Mouse (Mus musculus): ENCODE measurements around the gene Slain2.
A peak's percentile ranks its signal among the peaks of the same experiment; 100 is the strongest.
"Not testable (repeated sequence)": the region's sequence is repeated elsewhere in the genome, so short reads cannot be mapped to it uniquely, and the experiment has no call there.

The Slain2 gene

DNA sequence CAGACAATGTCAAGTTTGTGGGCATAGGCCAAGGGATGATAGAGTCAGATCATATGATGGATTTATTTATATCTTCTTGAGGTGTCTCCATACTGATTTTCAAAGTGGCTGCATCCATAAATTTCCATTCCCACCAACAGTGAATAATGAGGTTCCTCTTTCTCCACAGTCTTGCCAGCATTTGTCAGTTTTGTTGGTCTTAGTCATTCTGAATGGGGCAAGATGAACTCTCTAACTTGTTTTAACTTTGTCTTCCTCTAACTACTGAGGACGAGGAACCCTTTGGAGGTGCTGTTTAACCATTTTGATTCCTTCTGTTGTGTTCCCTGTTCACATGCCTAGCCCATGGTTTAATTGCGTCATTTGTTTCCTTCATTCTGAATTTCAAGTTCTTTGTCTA lies 36.1 kb downstream of the Slain2 start:
- DNase-seq (ENCODE audit: low spot score in 2 of 2), result no peak

DNA sequence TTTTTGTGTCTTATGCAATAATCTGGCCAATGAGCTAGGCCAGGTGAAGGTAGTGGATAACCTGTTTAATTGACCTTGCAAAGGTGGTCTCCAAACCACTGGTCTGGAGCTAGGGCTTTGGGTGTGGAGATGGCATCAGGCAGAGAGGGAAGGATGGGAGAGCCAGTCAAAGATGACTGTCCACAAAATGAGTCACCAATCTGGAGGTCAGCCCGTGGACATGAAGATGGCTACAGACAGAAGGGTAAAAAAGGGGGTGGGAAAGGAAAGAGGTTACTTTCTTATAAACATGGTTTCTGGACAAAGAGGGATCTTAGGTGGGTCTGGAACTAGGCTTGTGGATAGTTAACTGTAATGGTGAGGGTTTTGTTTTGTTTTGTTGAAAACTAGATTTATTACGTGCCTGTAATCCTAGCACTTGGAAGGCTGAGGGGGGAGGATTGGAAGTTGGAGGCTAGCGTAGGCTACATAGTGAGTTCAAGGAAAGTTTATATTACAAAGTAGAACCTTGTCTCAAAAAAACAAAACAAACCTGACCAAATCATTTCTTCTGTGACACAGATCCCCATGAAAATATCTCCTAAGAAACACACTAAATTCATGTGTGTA lies 40.0 kb downstream of the Slain2 start:
- no peak for DNase-seq (ENCODE audit: low spot score in 2 of 2)

DNA sequence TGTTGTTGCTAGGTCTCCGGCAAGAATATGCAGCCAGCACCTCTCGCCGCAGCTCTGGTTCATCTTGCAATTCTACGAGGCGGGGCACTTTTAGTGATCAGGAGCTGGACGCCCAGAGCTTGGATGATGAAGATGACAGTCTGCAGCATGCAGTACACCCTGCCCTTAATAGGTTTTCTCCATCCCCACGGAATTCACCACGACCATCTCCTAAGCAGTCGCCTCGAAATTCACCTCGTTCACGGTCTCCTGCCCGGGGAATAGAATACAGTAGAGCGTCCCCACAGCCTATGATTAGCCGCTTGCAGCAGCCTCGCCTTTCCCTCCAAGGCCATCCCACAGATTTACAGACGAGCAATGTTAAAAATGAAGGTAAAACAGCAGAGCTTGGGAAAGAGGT lies 43.2 kb downstream of the Slain2 start:
- no peak for DNase-seq (ENCODE audit: low spot score in 2 of 2)

GRCm38 (mm10) chr5:72960096-72960495 lies 46.0 kb downstream of the Slain2 start:
- no peak for DNase-seq (ENCODE audit: low spot score in 2 of 2)

DNA sequence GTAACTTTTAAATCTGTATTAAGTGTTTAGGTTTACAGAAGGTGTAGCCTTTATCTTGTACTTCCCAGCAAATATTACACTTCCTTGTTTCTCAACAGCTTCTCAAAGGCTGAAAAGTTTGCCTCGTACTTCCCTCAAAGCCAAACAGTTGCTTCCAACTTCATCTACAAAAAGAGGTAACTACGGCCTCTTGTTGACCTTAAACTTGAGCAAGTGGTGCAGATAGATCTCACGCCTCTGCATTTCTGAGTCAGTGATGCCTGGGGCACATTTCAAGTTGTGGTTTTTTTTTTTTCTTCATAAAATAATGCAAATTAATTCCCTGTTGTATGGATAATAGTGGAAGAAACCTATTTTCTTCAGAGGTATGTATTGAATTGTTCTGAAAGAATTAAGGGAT lies 51.6 kb downstream of the Slain2 start:
- no peak for DNase-seq (ENCODE audit: low spot score in 2 of 2)

GRCm38 (mm10) chr5:72972435-72972834 lies 58.3 kb downstream of the Slain2 start:
- no peak for DNase-seq (ENCODE audit: low spot score in 2 of 2)

DNA sequence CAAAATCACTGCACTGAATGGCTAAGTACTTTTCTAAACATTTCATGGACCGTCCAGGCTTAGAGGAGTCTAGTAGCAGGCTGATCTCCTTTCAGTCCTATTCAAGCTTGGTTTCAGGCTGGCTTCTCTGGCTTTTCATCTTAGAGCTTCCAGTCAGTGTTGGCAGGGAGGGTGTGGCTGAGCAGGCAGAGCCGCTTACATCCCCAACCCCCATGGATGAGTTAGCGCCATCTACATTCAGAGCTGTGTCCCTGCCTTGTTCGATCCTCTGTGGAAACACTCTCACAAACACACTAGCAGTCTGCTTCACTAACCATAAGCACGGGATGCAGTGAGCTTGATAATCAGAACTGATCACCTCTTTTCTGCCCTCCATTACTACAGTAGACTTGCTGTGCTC lies 58.8 kb downstream of the Slain2 start:
- DNase-seq (ENCODE audit: low spot score in 2 of 2), result no peak

DNA sequence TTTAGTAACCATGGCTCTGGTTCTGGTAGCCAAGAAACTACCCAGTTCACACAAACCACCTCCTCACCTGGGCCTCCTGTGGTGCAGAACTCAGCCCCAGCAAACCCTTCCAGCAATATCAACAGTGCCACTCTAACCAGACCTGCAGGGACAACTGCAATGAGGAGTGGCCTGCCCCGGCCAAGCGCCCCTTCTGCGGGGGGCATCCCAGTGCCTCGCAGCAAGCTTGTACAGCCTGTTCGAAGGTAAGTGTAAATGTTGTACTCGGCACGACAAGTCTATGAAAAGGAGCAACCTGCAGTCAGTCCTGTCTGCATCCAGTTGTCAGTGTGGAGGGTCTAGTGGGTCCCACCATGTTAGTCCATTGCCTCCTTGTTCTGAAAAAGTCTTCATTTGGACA lies 60.5 kb downstream of the Slain2 start, which contains the start of gene Gm10135:
Gene Gm10135 (minus strand): TSS at position 101 of the 400 bp plus-strand sequence.
- no peak for DNase-seq (ENCODE audit: low spot score in 2 of 2)

GRCm38 (mm10) chr5:72975996-72976395 lies 61.9 kb downstream of the Slain2 start:
- no peak for DNase-seq (ENCODE audit: low spot score in 2 of 2)

GRCm38 (mm10) chr5:72976539-72976938 lies 62.4 kb downstream of the Slain2 start:
- DNase-seq (ENCODE audit: low spot score in 2 of 2), result no peak

DNA sequence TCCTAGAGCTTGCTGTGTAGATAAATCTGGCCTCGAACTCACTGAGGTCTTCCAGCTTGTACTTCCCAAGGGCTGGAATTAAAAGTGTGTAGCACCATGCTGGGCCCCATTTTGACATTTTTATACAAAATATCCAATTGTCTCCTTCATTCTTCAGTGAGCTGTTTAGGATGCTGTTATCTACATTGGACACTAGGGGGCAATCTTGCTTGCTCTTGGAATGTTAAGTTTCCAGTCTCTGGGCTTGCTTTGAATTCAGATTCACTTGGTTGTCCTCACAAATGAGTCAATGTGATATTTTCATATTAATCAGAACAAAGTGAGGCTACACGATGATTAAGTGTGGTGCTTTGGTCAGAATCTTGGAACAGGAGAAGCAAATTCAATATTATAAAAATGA lies 70.0 kb downstream of the Slain2 start:
- peak in 1 of 2 experiments; percentile 43 for DNase-seq (ENCODE audit: low spot score in 2 of 2)

- no peak for DNase-seq (ENCODE audit: low spot score in 2 of 2)
Observed at GRCm38 (mm10) chr5:72987786-72988185, 73.7 kb downstream of the Slain2 start.

- no peak for DNase-seq (ENCODE audit: low spot score in 2 of 2)
Observed at GRCm38 (mm10) chr5:72989756-72990155, 75.7 kb downstream of the Slain2 start.

GRCm38 (mm10) chr5:72992474-72992873 lies 78.4 kb downstream of the Slain2 start:
- no peak for DNase-seq (ENCODE audit: low spot score in 2 of 2)

DNA sequence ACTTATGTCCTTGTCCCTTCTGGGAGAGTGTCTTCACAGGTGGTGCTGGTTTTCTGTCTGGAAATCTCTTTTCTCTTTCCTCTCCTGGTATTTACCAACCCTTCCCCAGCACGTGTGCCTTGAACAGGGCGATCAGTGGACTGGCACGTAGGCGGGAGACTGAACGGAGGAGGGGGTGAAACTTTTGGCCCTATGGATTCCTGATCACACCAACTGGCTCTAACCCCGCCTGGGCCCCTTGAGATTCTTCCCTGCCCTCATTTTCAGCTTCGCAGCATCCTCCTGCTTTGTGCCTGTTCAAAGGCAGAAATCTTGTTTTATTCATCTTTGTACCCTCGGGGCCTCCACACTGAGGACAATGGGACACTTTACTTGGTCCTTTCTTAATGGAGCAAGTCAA lies 80.3 kb downstream of the Slain2 start:
- DNase-seq (ENCODE audit: low spot score in 2 of 2), result no peak

DNA sequence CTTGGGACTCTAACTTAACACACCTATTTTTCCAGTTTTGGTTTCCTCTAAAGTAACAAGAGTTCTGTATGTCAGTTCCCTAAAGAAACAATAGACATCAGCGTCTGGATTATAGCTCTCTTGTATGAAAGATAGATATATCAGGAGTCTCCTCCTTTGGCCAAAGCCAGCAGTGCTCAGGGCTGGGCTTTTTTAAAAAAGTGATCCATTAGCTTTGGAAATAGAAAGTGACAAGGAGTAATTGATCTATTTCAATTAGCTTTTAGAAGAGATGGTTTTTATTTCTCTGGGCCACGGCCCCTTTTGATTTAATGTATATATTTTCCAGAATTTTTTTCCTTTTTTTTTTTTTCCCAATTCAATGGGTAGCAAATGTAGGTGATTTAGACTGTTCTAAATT lies 80.8 kb downstream of the Slain2 start:
- DNase-seq (ENCODE audit: low spot score in 2 of 2), result no peak

- DNase-seq (ENCODE audit: low spot score in 2 of 2), result no peak
Observed at GRCm38 (mm10) chr5:72995379-72995778, 81.3 kb downstream of the Slain2 start.

GRCm38 (mm10) chr5:72998546-72998945 lies 84.4 kb downstream of the Slain2 start:
- not testable (repeated sequence) for DNase-seq (ENCODE audit: low spot score in 2 of 2)

DNA sequence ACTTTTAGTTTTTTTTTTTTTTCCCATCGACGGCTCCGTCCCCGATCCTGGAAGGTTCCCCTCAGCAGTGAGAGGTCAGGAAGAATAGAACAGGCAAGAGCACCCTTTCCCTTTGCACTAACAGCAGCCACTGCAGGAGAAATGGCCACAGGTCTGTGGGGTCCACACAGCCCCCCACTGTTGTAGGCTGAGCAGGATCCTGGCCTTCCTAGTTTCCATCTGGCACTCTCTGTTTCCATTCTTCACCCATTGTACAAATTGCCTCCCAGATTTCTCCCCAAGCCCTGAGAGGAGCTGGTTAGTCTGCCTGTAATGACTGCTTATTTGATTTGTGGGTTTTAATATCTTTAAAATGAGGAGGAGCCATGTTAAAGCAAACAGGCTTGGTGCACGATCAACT lies 89.9 kb downstream of the Slain2 start:
- DNase-seq (ENCODE audit: low spot score in 2 of 2), result no peak

- peak in 1 of 2 experiments; percentile 32 for DNase-seq (ENCODE audit: low spot score in 2 of 2)
Observed at GRCm38 (mm10) chr5:73006784-73007581, 92.9 kb downstream of the Slain2 start, which contains the start of gene Slc10a4. Gene Slc10a4 (plus strand): TSS chr5:73006883.

GRCm38 (mm10) chr5:73007582-73007959 lies 93.5 kb downstream of the Slain2 start:
- no peak for DNase-seq (ENCODE audit: low spot score in 2 of 2)

GRCm38 (mm10) chr5:73008230-73008629 lies 94.1 kb downstream of the Slain2 start:
- DNase-seq (ENCODE audit: low spot score in 2 of 2), result not testable (repeated sequence)

DNA sequence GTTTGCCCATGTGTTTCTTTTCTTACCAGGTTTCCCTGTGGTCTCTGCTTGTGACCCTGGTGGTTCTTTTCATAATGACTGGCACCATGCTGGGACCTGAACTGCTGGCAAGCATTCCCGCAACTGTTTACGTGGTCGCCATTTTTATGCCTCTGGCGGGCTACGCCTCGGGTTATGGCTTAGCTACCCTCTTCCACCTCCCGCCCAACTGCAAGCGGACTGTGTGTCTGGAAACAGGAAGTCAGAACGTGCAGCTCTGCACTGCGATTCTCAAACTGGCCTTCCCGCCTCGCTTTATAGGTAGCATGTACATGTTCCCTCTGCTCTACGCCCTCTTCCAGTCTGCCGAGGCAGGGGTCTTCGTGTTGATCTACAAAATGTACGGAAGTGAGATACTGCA lies 97.7 kb downstream of the Slain2 start:
- not testable (repeated sequence) for DNase-seq (ENCODE audit: low spot score in 2 of 2)
